Mouse (Mus musculus): ENCODE results near the gene Smg8.

Smg8 gene

GRCm38 (mm10) chr11:87043052-87043451 is 43.5 kb downstream of the Smg8 start:
- DNase-seq (ENCODE audit: low spot score) = no peak

GRCm38 (mm10) chr11:87039307-87039963 is 47.1 kb downstream of the Smg8 start:
- DNase-seq (ENCODE audit: low spot score) = peak; percentile 62

GRCm38 (mm10) chr11:87036180-87036579 is 50.4 kb downstream of the Smg8 start:
- no peak for DNase-seq (ENCODE audit: low spot score)

GRCm38 (mm10) chr11:87028212-87028611 is 58.4 kb downstream of the Smg8 start:
- DNase-seq (ENCODE audit: low spot score) = no peak

Measured in urinary bladder, postnatal 14 days (tissue).